Mouse (Mus musculus): Measurements from ENCODE around the gene Adamtsl4. TPM values are rescaled to one million over a fixed set of nuclear protein-coding genes. Genes with fewer than 3 reads are reported as not detected.

The Adamtsl4 gene
- polyA plus RNA-seq, 1 experiment: 7.9 TPM

- DNase-seq (ENCODE audit: low read depth in 1 of 2, low spot score in 2 of 2): no peak
- H3K4me3 ChIP-seq (ENCODE audit: extremely low read depth, insufficient read depth, insufficient read length): no peak overlapping the region
- 92% methylated on average over 7 of the region's 7 CpGs for WGBS
These were observed 42.7 kb upstream of the Adamtsl4 start for GRCm38 (mm10) chr3:95730431-95730830.

GRCm38 (mm10) chr3:95728906-95729305 lies 41.2 kb upstream of the Adamtsl4 start:
- Histone ChIP-seq H3K4me3 (ENCODE audit: extremely low read depth, insufficient read depth, insufficient read length) (no peak overlapping the region), H3K4me1 (ENCODE audit: control insufficient read depth, insufficient read depth, insufficient read length) (no peaks in the 10 kb centered on the region), H3K36me3 (ENCODE audit: control insufficient read depth, insufficient read depth, low read length) (peaks cover 1% of the 10 kb centered on the region; the same call in 1 of the 2 replicates), H3K27me3 (ENCODE audit: control insufficient read depth, insufficient read depth, low read length) (no peaks in the 10 kb centered on the region), H3K27ac (ENCODE audit: insufficient read depth, low read length) (no peak overlapping the region; the same call in 1 of the 2 replicates)
- DNase-seq (ENCODE audit: low read depth in 1 of 2, low spot score in 2 of 2): no peak
- 91% methylated on average over 2 of the region's 2 CpGs for WGBS
- TF ChIP-seq CTCF (IDR thresholded peaks at IDR 0.05; ENCODE audit: extremely low read depth, insufficient read depth, insufficient read length, insufficient replicate concordance) (no peak), POLR2A (IDR thresholded peaks at IDR 0.05; ENCODE audit: low read depth, low read length) (no peak)

More at GRCm38 (mm10) chr3:95730431-95730830, 42.7 kb upstream of the Adamtsl4 start:
- Histone ChIP-seq H3K27ac (ENCODE audit: insufficient read depth, low read length) (no peak overlapping the region), H3K4me1 (ENCODE audit: control insufficient read depth, insufficient read depth, insufficient read length) (no peaks in the 10 kb centered on the region), H3K27me3 (ENCODE audit: control insufficient read depth, insufficient read depth, low read length) (no peaks in the 10 kb centered on the region), H3K36me3 (ENCODE audit: control insufficient read depth, insufficient read depth, low read length) (peaks cover 5% of the 10 kb centered on the region; the same call in 1 of the 2 replicates)
- no peak for TF ChIP-seq POLR2A (IDR thresholded peaks at IDR 0.05; ENCODE audit: low read depth, low read length)
- TF ChIP-seq CTCF (IDR thresholded peaks at IDR 0.05; ENCODE audit: extremely low read depth, insufficient read depth, insufficient read length, insufficient replicate concordance): no peak

DNA sequence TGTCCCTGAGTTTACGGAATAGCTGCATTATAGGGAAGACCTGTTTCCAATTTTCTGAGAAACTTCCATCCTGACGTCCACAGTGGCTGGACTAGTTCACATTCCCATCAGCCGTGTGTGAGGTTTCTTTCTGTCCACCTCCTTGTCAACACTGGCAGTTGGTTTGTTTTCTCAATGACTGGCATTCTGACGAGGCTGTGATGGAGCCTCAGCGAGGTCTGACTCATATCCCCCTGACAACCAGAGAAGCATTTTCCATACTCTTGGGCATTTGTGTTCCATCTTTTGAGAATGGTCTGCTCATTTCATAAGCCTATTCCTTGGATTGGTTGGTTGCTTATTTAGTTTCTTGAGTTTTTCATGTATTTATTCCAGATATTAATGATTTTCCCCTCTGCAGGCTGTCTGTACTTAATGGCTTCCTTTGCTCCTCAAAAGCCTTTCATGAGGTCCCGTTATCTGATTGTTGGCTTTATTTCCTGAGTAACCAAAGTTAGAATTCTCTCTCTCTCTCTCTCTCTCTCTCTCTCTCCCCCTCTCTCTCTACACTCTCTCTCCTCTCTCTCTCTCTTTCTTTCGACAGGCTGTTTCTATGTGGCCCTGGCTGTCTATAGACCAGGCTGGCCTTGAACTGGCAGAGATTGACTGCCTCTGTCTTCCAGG lies 39.1 kb upstream of the Adamtsl4 start:
- Histone ChIP-seq H3K4me1 (ENCODE audit: control insufficient read depth, insufficient read depth, insufficient read length) (no peaks in the 10 kb centered on the region), H3K27ac (ENCODE audit: insufficient read depth, low read length) (no peak overlapping the region), H3K27me3 (ENCODE audit: control insufficient read depth, insufficient read depth, low read length) (no peaks in the 10 kb centered on the region), H3K4me3 (ENCODE audit: extremely low read depth, insufficient read depth, insufficient read length) (no peak overlapping the region), H3K36me3 (ENCODE audit: control insufficient read depth, insufficient read depth, low read length) (no peaks in the 10 kb centered on the region)
- no peak for TF ChIP-seq POLR2A (IDR thresholded peaks at IDR 0.05; ENCODE audit: low read depth, low read length)
- no peak for TF ChIP-seq CTCF (IDR thresholded peaks at IDR 0.05; ENCODE audit: extremely low read depth, insufficient read depth, insufficient read length, insufficient replicate concordance)
- DNase-seq (ENCODE audit: low read depth in 1 of 2, low spot score in 2 of 2): no peak
- WGBS: 78% methylated on average over 7 of the region's 7 CpGs

DNA sequence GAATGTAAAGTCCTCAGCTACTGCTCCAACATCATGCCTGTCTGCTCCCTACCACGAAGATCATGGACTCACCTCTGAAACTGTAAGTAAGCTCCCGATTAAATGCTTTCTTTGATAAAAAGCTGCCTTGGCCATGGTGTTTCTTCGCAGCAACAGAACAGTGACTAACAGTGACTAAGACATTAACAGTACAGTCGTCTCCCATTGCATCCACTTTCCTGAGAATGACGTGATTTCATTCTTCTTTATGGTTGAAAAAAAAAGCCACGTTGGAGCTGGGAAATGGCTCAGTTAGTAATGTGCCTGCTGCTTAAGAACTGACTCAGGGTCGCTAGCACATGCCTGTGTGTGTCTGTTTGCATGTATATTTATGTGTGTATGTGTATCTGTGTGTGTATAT lies 38.1 kb upstream of the Adamtsl4 start:
- Histone ChIP-seq H3K27ac (ENCODE audit: insufficient read depth, low read length) (no peak overlapping the region), H3K4me1 (ENCODE audit: control insufficient read depth, insufficient read depth, insufficient read length) (no peaks in the 10 kb centered on the region), H3K4me3 (ENCODE audit: extremely low read depth, insufficient read depth, insufficient read length) (no peak overlapping the region), H3K27me3 (ENCODE audit: control insufficient read depth, insufficient read depth, low read length) (no peaks in the 10 kb centered on the region), H3K36me3 (ENCODE audit: control insufficient read depth, insufficient read depth, low read length) (no peaks in the 10 kb centered on the region)
- no peak for TF ChIP-seq CTCF (IDR thresholded peaks at IDR 0.05; ENCODE audit: extremely low read depth, insufficient read depth, insufficient read length, insufficient replicate concordance)
- no peak for TF ChIP-seq POLR2A (IDR thresholded peaks at IDR 0.05; ENCODE audit: low read depth, low read length)
- WGBS: 87% methylated on average over 7 of the region's 7 CpGs
- no peak for DNase-seq (ENCODE audit: low read depth in 1 of 2, low spot score in 2 of 2)

DNA sequence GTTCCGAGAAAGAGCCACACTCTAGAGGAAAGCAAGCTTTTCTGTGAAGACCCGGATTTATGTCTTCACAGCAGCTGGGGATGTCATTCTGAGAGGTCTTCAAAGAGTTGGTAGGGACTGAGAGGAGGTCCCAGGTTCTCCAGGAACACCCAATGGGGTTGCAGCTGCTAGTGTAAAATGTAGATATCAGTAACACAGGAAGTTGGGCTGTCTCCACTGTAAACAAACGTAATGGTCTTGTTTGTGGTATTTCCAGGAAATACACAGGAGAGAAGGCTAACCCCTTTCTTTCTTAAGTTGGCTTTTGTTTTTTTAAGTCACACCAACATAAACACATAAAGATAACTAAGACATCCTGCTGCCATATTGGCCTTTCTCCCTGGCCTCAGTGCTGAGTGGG lies 34.7 kb upstream of the Adamtsl4 start:
- Histone ChIP-seq H3K36me3 (ENCODE audit: control insufficient read depth, insufficient read depth, low read length) (no peaks in the 10 kb centered on the region), H3K27me3 (ENCODE audit: control insufficient read depth, insufficient read depth, low read length) (no peaks in the 10 kb centered on the region), H3K27ac (ENCODE audit: insufficient read depth, low read length) (no peak overlapping the region), H3K4me3 (ENCODE audit: extremely low read depth, insufficient read depth, insufficient read length) (no peak overlapping the region), H3K4me1 (ENCODE audit: control insufficient read depth, insufficient read depth, insufficient read length) (no peaks in the 10 kb centered on the region)
- DNase-seq (ENCODE audit: low read depth in 1 of 2, low spot score in 2 of 2): no peak
- 69% methylated on average over 3 of the region's 3 CpGs for WGBS
- TF ChIP-seq POLR2A (IDR thresholded peaks at IDR 0.05; ENCODE audit: low read depth, low read length): no peak
- no peak for TF ChIP-seq CTCF (IDR thresholded peaks at IDR 0.05; ENCODE audit: extremely low read depth, insufficient read depth, insufficient read length, insufficient replicate concordance)

- Histone ChIP-seq H3K4me3 (ENCODE audit: extremely low read depth, insufficient read depth, insufficient read length) (no peak overlapping the region), H3K4me1 (ENCODE audit: control insufficient read depth, insufficient read depth, insufficient read length) (no peaks in the 10 kb centered on the region), H3K27ac (ENCODE audit: insufficient read depth, low read length) (no peak overlapping the region), H3K27me3 (ENCODE audit: control insufficient read depth, insufficient read depth, low read length) (no peaks in the 10 kb centered on the region), H3K36me3 (ENCODE audit: control insufficient read depth, insufficient read depth, low read length) (no peaks in the 10 kb centered on the region)
- TF ChIP-seq CTCF (IDR thresholded peaks at IDR 0.05; ENCODE audit: extremely low read depth, insufficient read depth, insufficient read length, insufficient replicate concordance) (no peak), POLR2A (IDR thresholded peaks at IDR 0.05; ENCODE audit: low read depth, low read length) (no peak)
- DNase-seq (ENCODE audit: low read depth in 1 of 2, low spot score in 2 of 2): no peak
- 95% methylated on average over 2 of the region's 2 CpGs for WGBS
These were observed 30.4 kb upstream of the Adamtsl4 start for GRCm38 (mm10) chr3:95718153-95718552.

DNA sequence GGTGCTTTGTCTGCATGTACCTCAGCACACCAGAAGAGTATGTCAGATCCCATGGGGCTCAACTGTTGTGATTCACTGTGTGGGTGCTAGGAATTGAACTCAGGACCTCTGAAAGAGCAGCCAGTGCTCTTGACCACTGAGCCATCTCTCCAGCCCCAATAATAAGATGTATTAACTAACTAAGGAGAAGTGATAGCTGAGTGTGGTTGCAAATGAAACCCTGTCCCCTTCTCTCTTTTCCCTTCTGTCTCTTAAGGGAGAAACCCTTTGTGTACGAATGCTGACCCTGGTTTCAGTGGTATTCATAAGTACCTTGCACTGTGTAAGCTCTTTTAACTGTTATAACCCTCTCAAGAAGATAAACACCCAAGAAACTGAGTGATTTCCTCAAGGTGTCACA lies 28.4 kb upstream of the Adamtsl4 start:
- no peaks in the 10 kb centered on the region for H3K36me3 ChIP-seq (ENCODE audit: control insufficient read depth, insufficient read depth, low read length)
- DNase-seq (ENCODE audit: low read depth in 1 of 2, low spot score in 2 of 2): no peak
- TF ChIP-seq CTCF (IDR thresholded peaks at IDR 0.05; ENCODE audit: extremely low read depth, insufficient read depth, insufficient read length, insufficient replicate concordance) (no peak), POLR2A (IDR thresholded peaks at IDR 0.05; ENCODE audit: low read depth, low read length) (no peak)
- no peak overlapping the region for H3K4me3 ChIP-seq (ENCODE audit: extremely low read depth, insufficient read depth, insufficient read length)
- H3K4me1 ChIP-seq (ENCODE audit: control insufficient read depth, insufficient read depth, insufficient read length): no peaks in the 10 kb centered on the region
- no peak overlapping the region for H3K27ac ChIP-seq (ENCODE audit: insufficient read depth, low read length)
- WGBS: 41% methylated on average over 1 of the region's 1 CpGs
- H3K27me3 ChIP-seq (ENCODE audit: control insufficient read depth, insufficient read depth, low read length): no peaks in the 10 kb centered on the region

All from spleen, adult 2 months (tissue).